Mouse (Mus musculus) lung, embryonic 15.5 days (tissue): Measurements from ENCODE around the gene Ptpru. TPM values are rescaled to one million over a fixed set of nuclear protein-coding genes. Genes with fewer than 3 reads are reported as not detected.

ENCODE experiments used
- ATAC-seq: fragments of 200-750 bp; cut with Nextera tagmentation; 2 replicates; pipeline ENCODE4 v1.8.0; 2017; ENCODE audit warnings: moderate number of reproducible peaks, borderline replicate concordance; ENCODE audit not compliant: low FRiP score, low TSS enrichment; ENCODE audit errors: extremely low read depth
- H3K27ac ChIP-seq: fragments of 300-500 bp; sonication (generic); 2 replicates; pipeline ENCODE4 v1.5.1; 2015; ENCODE audit warnings: moderate library complexity, mild to moderate bottlenecking, inconsistent platforms
- H3K27me3 ChIP-seq: fragments of 300-500 bp; sonication (generic); 2 replicates; pipeline ENCODE4 v1.6.1; 2015; ENCODE audit warnings: inconsistent platforms
- H3K36me3 ChIP-seq: fragments of 300-500 bp; sonication (generic); 2 replicates; pipeline ENCODE4 v1.6.1; 2015; ENCODE audit warnings: inconsistent platforms
- H3K4me1 ChIP-seq: fragments of 300-500 bp; sonication (generic); 2 replicates; pipeline ENCODE4 v1.6.1; 2015; ENCODE audit warnings: inconsistent platforms
- H3K4me2 ChIP-seq: fragments of 300-500 bp; sonication (generic); 2 replicates; pipeline ENCODE4 v1.6.1; 2015; ENCODE audit warnings: inconsistent platforms, mild to moderate bottlenecking, moderate library complexity
- H3K4me3 ChIP-seq: fragments of 300-500 bp; sonication (generic); 2 replicates; pipeline ENCODE4 v1.5.1; 2015; ENCODE audit warnings: mild to moderate bottlenecking, inconsistent platforms
- H3K9ac ChIP-seq: fragments of 300-500 bp; sonication (generic); 2 replicates; pipeline ENCODE4 v1.6.1; 2015; ENCODE audit warnings: inconsistent platforms
- H3K9me3 ChIP-seq: fragments of 300-500 bp; sonication (generic); 2 replicates; pipeline ENCODE4 v1.6.1; 2016; ENCODE audit warnings: inconsistent platforms
- WGBS: fragments of 180-500 bp; shearing (Covaris S2); methylation state at CpG from one replicate; pipeline ENCODE4 v1.1.7; 2015; 5-methylcytosine and 5-hydroxymethylcytosine counted together
- polyA plus RNA-seq: library from polyadenylated mRNA; unstranded; fragments of >200 nt; fragmentation: Nextera tagmentation; extraction: Ambion mirVana; gene quantifications from 2 replicates; pipeline ENCODE4 v1.2.1, GENCODE M21; 2015

Gene Ptpru
- polyA plus RNA-seq, 1 experiment from 2014 or later: 15.9 TPM

DNA sequence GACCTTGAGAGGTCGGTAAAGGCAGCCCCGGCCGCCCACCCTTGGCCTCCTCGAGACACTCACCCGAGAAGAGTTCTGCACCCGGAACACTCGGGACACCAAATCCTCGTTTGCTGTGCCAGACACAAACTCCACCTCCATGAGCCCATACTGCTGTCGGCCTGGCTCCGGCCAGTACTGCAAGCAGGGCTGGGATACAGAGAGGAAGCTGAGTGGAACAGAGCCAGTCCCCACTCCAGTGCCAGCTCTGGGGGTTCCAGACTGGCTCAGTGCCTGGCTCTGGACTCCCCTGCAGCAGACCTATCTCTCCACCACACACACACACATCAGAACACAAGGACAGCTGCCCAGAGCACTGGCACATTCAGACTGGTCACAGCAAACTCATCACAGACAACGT is 66.7 kb downstream of the Ptpru start:
- Histone ChIP-seq H3K27me3 (no peaks in the 10 kb centered on the region), H3K27ac (no peak overlapping the region), H3K36me3 (no peaks in the 10 kb centered on the region), H3K4me2 (no peak overlapping the region), H3K4me3 (no peak overlapping the region), H3K9ac (no peak overlapping the region), H3K9me3 (no peaks in the 10 kb centered on the region), H3K4me1 (0 out of 2 replicates have a peak, but pooled peaks cover 2% of the 10 kb centered on the region)
- no peak for ATAC-seq
- WGBS: 60% methylated on average over 11 of the region's 11 CpGs

DNA sequence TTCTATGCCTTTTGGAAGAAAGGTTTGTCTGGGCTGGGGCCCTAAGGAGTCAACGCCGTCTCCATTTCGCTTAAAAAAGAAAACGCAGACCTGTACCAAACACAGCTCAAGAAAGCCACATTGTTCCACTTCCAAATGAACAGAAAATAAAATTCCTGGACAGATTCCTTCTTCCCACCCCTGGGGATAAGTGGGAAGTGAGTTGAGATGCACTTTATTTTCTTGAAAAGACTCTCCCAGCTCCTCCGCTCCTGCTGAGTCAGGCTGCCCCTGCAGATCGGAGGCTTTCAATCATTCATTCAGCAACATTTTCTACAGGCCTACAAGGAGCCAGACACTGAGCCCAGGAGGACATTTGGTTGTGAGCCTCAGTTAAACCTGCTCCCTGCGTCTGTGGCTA is 74.2 kb downstream of the Ptpru start:
- ATAC-seq: no peak
- WGBS: 90% methylated on average over 7 of the region's 7 CpGs
- Histone ChIP-seq H3K4me1 (no peaks in the 10 kb centered on the region), H3K4me2 (no peak overlapping the region), H3K4me3 (no peak overlapping the region), H3K27ac (no peak overlapping the region), H3K36me3 (no peaks in the 10 kb centered on the region), H3K27me3 (no peaks in the 10 kb centered on the region), H3K9ac (no peak overlapping the region), H3K9me3 (no peaks in the 10 kb centered on the region)

DNA sequence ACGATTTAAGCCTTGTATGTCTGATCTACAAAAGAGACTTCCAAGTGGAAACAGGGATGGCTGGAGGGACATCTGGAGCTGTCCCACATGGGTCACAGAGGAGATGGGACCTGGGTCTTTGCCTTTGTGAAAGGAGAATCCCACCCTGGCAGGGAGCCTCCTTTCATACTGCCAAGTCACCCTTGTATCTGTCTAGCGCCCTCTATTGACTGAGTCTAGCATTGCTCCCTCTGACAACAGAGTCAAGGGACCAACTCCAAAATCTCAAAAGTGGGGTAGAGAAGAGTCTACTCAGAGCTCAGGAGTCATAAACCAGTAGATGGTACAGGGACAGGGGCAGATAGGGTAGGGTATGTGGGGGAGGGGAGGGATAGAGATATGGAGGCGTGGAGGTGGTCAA is 74.6 kb downstream of the Ptpru start:
- H3K27ac ChIP-seq: no peak overlapping the region
- H3K4me3 ChIP-seq: no peak overlapping the region
- no peaks in the 10 kb centered on the region for H3K4me1 ChIP-seq
- ATAC-seq: no peak
- no peak overlapping the region for H3K4me2 ChIP-seq
- H3K9ac ChIP-seq: no peak overlapping the region
- H3K9me3 ChIP-seq: no peaks in the 10 kb centered on the region
- no peaks in the 10 kb centered on the region for H3K27me3 ChIP-seq
- WGBS: 65% methylated on average over 3 of the region's 3 CpGs
- H3K36me3 ChIP-seq: no peaks in the 10 kb centered on the region

DNA sequence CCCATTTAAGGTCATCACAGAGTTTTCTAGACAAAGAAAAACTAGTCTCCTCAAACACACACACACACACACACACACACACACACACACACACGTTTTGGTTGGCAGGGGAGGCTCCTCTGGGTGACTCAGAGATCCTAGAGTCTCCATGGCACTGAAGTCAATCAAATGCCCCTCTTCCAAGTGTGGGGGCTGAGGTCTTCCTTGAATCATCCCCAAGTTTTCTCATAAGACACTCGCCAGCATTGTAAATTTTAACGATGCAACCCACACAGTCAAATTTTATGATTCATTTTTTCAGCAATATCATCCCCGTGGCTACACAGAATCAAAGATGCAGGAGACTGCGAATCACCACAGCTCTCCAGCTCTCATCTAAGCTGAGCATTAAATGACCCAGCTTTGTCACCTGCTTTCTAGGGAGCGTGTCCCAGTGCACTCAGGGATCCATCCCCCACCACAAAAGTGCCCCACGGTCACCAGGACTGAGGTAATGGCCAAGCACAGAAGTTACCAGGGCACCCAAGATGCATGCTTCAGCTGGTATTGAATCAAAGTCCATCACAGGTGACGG is 75.8 kb downstream of the Ptpru start:
- Histone ChIP-seq H3K4me3 (no peak overlapping the region), H3K4me2 (no peak overlapping the region), H3K9ac (no peak overlapping the region), H3K9me3 (no peaks in the 10 kb centered on the region), H3K4me1 (no peaks in the 10 kb centered on the region), H3K27ac (no peak overlapping the region), H3K27me3 (no peaks in the 10 kb centered on the region), H3K36me3 (no peaks in the 10 kb centered on the region)
- ATAC-seq: no peak
- 77% methylated on average over 8 of the region's 8 CpGs for WGBS

DNA sequence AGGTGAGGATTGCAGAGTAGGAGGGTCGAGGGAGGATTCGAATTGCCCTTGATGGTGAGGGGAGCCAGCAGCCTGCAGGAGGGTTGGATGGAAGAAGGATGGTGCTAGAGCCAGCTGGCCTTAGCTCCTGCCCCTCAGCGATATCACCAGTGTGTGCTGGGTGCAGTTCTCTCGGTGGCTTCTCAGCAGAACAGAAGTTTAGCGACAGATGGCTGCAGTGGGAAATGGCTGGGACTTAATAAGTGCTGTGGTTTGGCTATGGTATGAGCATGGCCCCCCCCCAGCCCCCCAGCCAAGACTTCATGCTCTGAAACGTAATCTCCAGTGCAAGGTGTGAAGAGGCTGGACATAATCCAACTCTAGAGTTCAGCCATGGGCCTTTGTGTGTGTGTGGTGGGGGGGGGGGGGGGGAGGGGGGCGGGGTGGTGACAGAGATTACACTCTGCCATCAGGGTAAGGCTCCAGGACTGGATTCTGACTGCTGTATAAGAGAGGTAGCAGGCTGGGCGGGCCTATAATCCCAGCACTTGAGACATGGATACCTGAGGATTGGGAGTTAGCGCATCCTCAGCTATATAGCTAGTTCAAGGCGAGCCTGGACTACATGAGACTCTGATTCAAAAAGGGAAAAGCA is 85.8 kb downstream of the Ptpru start:
- H3K27ac ChIP-seq: no peak overlapping the region
- H3K4me2 ChIP-seq: no peak overlapping the region
- no peak overlapping the region for H3K9ac ChIP-seq
- no peaks in the 10 kb centered on the region for H3K4me1 ChIP-seq
- no peak overlapping the region for H3K4me3 ChIP-seq
- H3K27me3 ChIP-seq: no peaks in the 10 kb centered on the region
- H3K9me3 ChIP-seq: no peaks in the 10 kb centered on the region
- no peaks in the 10 kb centered on the region for H3K36me3 ChIP-seq
- ATAC-seq: no peak
- 42% methylated on average over 10 of the region's 10 CpGs for WGBS

DNA sequence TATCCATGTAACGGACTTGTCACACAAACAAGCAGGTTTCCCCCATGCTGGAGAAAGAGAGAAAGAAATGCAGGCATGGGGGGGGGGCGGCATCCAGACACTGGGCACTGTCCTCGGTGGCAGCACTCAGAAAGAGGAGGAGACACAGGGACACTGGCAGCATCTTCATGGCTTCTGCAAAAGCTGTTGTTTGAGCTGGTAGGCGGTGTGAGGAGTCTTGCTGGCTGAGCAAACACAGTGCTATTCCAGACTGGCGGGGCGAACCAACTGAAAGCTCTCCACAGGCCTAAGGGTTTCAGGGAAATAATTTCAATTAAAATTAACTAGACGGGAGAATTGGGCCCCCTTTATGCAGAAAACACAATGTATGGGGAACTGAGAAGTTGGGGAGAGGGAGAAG is 86.5 kb downstream of the Ptpru start:
- no peaks in the 10 kb centered on the region for H3K4me1 ChIP-seq
- 49% methylated on average over 6 of the region's 7 CpGs for WGBS
- no peak overlapping the region for H3K4me3 ChIP-seq
- no peak overlapping the region for H3K27ac ChIP-seq
- no peak overlapping the region for H3K9ac ChIP-seq
- no peak overlapping the region for H3K4me2 ChIP-seq
- no peaks in the 10 kb centered on the region for H3K27me3 ChIP-seq
- ATAC-seq: no peak
- no peaks in the 10 kb centered on the region for H3K36me3 ChIP-seq
- H3K9me3 ChIP-seq: no peaks in the 10 kb centered on the region

DNA sequence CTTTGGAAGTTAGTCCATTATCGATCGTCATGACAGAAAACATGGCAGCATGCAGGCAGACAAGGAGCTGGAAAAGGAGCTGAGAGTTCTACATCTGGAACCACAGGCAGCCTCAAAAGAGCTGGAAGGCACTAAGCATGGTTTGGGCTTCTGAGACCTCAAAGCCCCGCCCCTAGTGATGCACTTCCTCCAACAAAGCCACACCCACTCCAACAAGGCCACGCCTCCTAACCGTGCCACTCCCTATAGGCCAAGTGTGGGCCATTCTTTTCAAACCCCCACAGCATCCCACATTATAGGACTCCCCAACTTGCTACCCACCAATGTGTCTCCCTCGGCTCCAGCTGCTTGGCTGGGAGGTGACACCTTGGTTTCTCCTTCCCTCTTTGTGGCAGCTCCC is 88.3 kb downstream of the Ptpru start:
- H3K9me3 ChIP-seq: no peaks in the 10 kb centered on the region
- no peak overlapping the region for H3K9ac ChIP-seq
- ATAC-seq: no peak
- no peaks in the 10 kb centered on the region for H3K36me3 ChIP-seq
- H3K4me3 ChIP-seq: no peak overlapping the region
- no peak overlapping the region for H3K4me2 ChIP-seq
- H3K4me1 ChIP-seq: no peaks in the 10 kb centered on the region
- 79% methylated on average over 6 of the region's 6 CpGs for WGBS
- no peak overlapping the region for H3K27ac ChIP-seq
- H3K27me3 ChIP-seq: no peaks in the 10 kb centered on the region

DNA sequence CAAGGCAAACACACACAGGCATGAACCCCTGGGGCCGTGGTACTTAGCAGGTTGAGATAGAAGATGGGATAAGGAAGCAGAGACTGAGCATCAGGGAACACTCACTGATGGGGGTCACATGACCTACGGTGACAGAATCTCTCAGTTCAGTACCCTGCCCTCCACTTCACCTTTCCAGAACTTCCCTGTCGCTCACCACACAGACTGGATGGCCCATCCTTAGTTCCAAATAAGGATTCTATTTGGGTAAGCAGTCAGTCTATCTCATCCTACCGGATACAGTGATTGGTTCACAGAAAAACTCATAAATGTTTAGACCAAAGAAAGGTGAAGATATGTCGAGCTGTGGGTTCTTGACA is 93.4 kb downstream of the Ptpru start:
- H3K4me3 ChIP-seq: no peak overlapping the region
- H3K27ac ChIP-seq: peak overlapping the region; percentile 56
- no peaks in the 10 kb centered on the region for H3K27me3 ChIP-seq
- H3K4me1 ChIP-seq: 0 out of 2 replicates have a peak, but pooled peaks cover 7% of the 10 kb centered on the region
- H3K9me3 ChIP-seq: no peaks in the 10 kb centered on the region
- 38% methylated on average over 5 of the region's 5 CpGs for WGBS
- ATAC-seq: no peak
- H3K9ac ChIP-seq: no peak overlapping the region
- no peak overlapping the region for H3K4me2 ChIP-seq
- H3K36me3 ChIP-seq: no peaks in the 10 kb centered on the region

DNA sequence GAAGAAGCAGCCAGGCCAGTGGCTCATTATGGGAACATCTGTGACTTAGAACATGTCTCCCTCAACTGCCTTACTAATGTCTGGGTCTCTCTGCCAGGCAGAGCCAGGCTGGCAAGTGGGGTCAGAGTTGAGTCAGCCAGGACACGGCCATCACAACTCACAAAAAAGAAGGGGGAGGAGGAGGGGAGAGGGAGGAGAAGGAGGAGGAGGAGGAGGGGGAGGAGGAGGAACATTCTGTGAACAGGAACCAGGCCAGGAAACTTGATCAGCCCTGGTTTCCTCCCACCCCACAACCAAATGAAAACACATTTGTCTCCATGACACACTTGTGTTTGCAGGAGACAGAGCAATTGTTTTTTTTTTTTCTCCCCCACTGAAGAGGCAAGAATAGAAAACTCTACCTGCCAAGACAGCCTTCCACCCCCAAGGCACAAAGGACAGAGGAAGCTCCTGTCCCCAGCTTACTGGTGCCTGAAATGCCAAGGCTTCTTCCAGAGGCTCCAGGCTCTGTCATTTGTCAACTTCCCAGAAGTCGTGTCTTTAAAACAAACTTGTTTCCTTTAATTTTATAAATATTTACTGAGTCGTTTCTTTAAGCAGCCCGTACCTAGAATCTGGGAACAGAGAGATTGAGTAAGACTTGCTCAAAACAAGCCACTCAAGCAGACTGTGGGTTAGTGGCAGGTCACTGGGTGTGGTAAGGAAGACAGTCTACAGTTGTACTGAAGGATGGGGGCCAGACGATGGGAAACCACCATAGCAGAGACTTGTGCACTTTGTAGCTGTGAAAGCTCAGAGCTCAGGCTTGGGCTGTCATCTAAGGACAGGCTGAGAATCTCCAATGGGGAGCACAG is 94.0 kb downstream of the Ptpru start:
- ATAC-seq: peak; percentile 76
- H3K9me3 ChIP-seq: no peaks in the 10 kb centered on the region
- H3K4me2 ChIP-seq: no peak overlapping the region
- WGBS: 3% methylated on average over 5 of the region's 5 CpGs
- 0 out of 2 replicates have a peak, but pooled peaks cover 7% of the 10 kb centered on the region for H3K4me1 ChIP-seq
- H3K27ac ChIP-seq: peak overlapping the region; percentile 56
- H3K9ac ChIP-seq: no peak overlapping the region
- H3K27me3 ChIP-seq: no peaks in the 10 kb centered on the region
- H3K4me3 ChIP-seq: no peak overlapping the region
- no peaks in the 10 kb centered on the region for H3K36me3 ChIP-seq

DNA sequence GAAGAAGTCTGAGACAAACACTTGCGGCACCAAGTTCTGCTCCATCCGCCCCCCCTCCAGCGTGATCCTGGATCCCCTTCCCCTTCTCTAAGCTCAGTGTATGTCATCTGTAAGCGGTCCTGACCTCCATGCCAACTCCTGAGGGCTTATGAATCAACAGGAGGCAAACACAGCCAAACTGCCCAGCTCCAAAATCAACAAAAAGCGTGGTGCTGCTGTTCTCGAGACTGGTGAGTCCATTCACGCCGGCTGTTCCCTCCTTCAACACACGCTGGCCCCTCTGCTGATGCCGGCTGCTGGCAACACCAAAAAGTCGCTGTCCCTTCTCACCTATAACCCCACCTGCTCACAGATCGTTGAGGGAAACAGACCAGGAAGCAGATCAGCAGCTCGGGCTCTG is 95.1 kb downstream of the Ptpru start:
- Histone ChIP-seq H3K27ac (0 out of 2 replicates have a peak overlapping the region, but pooled peaks have one; percentile 44), H3K9ac (no peak overlapping the region), H3K4me1 (0 out of 2 replicates have a peak, but pooled peaks cover 7% of the 10 kb centered on the region), H3K9me3 (no peaks in the 10 kb centered on the region), H3K4me3 (no peak overlapping the region), H3K27me3 (no peaks in the 10 kb centered on the region), H3K4me2 (no peak overlapping the region), H3K36me3 (no peaks in the 10 kb centered on the region)
- ATAC-seq: no peak
- 41% methylated on average over 13 of the region's 13 CpGs for whole genome bisulfite sequencing

DNA sequence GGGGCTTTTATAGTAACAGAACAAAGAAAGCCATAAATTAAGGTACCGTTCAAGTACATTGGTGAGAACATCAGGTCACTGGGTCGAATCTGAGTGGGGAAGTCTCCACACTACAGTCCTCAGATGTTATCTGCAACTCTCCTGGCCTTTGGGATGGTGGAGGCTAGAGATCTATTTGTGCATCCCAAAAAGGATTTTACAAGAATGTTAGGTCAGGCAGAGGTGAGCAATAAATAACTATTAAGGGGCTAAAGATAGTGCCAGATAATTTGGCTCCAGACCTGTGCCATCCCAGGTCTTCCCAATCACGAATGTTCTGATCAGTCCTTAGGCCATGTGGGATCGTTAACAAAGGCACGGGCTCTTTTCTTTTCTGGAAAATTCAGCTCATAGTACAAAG is 97.5 kb downstream of the Ptpru start:
- Histone ChIP-seq H3K9ac (no peak overlapping the region), H3K4me2 (no peak overlapping the region), H3K27ac (no peak overlapping the region), H3K36me3 (no peaks in the 10 kb centered on the region), H3K9me3 (no peaks in the 10 kb centered on the region), H3K27me3 (no peaks in the 10 kb centered on the region), H3K4me3 (no peak overlapping the region), H3K4me1 (0 out of 2 replicates have a peak, but pooled peaks cover 7% of the 10 kb centered on the region)
- WGBS: 74% methylated on average over 5 of the region's 5 CpGs
- no peak for ATAC-seq

DNA sequence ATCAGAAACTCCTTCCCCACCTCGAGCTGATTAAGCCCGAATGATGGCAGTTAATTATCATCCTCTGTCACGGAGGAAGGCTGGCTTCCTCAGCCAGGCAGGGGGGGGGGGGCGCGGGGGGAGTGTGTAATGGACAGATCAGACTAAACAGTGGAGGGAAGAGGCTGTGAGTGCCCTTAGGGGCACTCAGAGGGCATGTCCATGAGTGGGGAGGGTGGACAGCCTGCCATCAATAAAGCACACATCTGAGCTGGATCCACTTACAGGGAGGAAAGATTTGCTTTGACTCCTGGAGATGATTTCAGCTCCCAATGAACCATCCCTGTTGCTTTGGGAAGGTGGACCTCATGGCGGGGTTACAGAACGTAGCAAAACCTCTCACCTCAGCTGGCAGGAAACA is 109.5 kb downstream of the Ptpru start:
- Histone ChIP-seq H3K27ac (no peak overlapping the region), H3K36me3 (no peaks in the 10 kb centered on the region), H3K4me1 (no peaks in the 10 kb centered on the region), H3K9me3 (no peaks in the 10 kb centered on the region), H3K9ac (no peak overlapping the region), H3K4me2 (no peak overlapping the region), H3K27me3 (no peaks in the 10 kb centered on the region), H3K4me3 (no peak overlapping the region)
- no peak for ATAC-seq
- 31% methylated on average over 7 of the region's 7 CpGs for WGBS
